ENCODE assay signal across 22 mouse cellular contexts in the genomic region with DNA sequence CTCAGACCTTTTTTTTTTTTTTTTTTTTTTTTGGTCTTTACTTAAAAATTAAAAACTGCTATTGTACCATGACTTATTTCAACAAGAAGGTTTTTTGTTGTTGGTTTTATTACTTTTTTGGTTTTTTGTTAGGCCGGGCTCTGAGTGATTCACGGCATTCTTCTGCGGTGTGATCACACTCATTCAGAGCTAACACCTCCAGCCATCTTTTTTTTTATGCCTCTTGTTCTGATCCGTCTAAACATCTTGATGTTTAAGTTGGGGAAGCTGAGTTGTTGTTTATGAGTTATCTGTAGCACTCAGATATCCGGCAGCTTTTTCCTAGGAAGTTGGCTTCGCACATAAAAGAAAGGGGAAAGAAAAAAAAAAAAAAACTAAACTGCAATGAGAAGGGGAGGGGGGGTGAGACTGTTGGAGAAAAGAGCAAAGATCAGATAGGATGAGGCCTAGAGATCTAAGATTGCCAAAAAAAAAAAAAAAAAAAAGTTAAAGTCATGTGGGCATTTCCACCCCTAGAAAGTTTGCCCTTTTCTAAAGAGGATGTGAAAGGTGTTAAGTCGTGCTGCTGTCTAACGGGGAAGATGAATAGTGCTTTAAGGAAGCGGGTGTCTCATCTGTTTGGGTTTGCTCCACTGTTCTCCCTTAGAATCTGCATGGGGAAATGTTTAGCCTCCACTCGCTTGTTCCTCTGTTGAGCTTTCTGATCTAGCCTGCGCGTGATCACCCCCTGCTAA. TPM values are rescaled to one million over a fixed set of nuclear protein-coding genes. Genes with fewer than 3 reads are reported as not detected.
DNase-seq lines count a peak whose midpoint lies in the region; ATAC-seq and TF ChIP-seq lines count a peak whose summit lies in the region.
"Had no signal": no experiment of that assay in that cellular context is flagged by ENCODE, and none has a peak within 500 bp of the region (broad histone marks: within the 10 kb centered on the region; RNA-seq: fewer than 3 reads in every experiment).

No protein-coding gene starts in this region.

- H3K4me3 ChIP-seq in lung, embryonic 14.5 days (ENCODE audit: low read depth, low read length), result no peak overlapping the region
- no peak overlapping the region for H3K4me3 ChIP-seq in CH12.LX (replicated peaks in 1 of 3; ENCODE audit: low read depth in 2 of 3, low read length in 2 of 3, poor library complexity in 1 of 3)
- H3K4me3 ChIP-seq: embryonic facial prominence, embryonic 10.5 days; forebrain, embryonic 13.5 days; heart, embryonic 13.5 days; liver, embryonic 12.5 days had no signal

- no peak for TF ChIP-seq RAD21 in CH12.LX (IDR thresholded peaks at IDR 0.05; ENCODE audit: low read depth, low read length)

- in situ Hi-C loops in CH12.LX (cut with MboI; ENCODE audit: low pct_ligation_motif_present, low pct_unique_long_range_greater_than_20kb, low sequenced_read_pairs), result no loop called here

- no peaks in the 10 kb centered on the region for H3K79me2 ChIP-seq in CH12.LX (replicated peaks; ENCODE audit: control insufficient read depth, extremely low read depth, insufficient read depth, poor library complexity, severe bottlenecking)

- TF ChIP-seq EP300 in CH12.LX (IDR thresholded peaks at IDR 0.05; ENCODE audit: low read length), result peak; percentile 62

- TF ChIP-seq CTCF in lung, embryonic 14.5 days (IDR thresholded peaks at IDR 0.05; ENCODE audit: low read depth), result no peak
- TF ChIP-seq CTCF in CH12.LX (conservative IDR thresholded peaks at IDR 0.05 in 1 of 2, IDR thresholded peaks at IDR 0.05 in 1 of 2; ENCODE audit: low read depth in 2 of 2, low read length in 2 of 2), result no peak

- no peak overlapping the region for H3K27ac ChIP-seq in lung, embryonic 14.5 days (ENCODE audit: low read depth)
- H3K27ac ChIP-seq in CH12.LX (ENCODE audit: insufficient read depth, low read depth), result no peak overlapping the region
- H3K27ac ChIP-seq: embryonic facial prominence, embryonic 10.5 days; forebrain, embryonic 13.5 days; liver, embryonic 12.5 days; stomach, postnatal 0 days had no signal

- no peaks in the 10 kb centered on the region for H3K9me3 ChIP-seq in lung, embryonic 14.5 days (ENCODE audit: low read depth, low read length)
- H3K9me3 ChIP-seq in CH12.LX (replicated peaks; ENCODE audit: low read length), result no peaks in the 10 kb centered on the region
- H3K9me3 ChIP-seq: embryonic facial prominence, embryonic 10.5 days; forebrain, embryonic 13.5 days; heart, embryonic 13.5 days; liver, embryonic 12.5 days had no signal

- H3K4me2 ChIP-seq in lung, embryonic 14.5 days, result no peak overlapping the region
- H3K4me2 ChIP-seq in CH12.LX (ENCODE audit: insufficient read depth, low read depth, poor library complexity, severe bottlenecking), result no peak overlapping the region
- H3K4me2 ChIP-seq: forebrain, embryonic 13.5 days; heart, embryonic 13.5 days; liver, embryonic 12.5 days; midbrain, embryonic 11.5 days had no signal

- H3K4me1 ChIP-seq in lung, embryonic 14.5 days (ENCODE audit: insufficient read depth), result no peaks in the 10 kb centered on the region
- peaks cover 6 to 41% of the 10 kb centered on the region in 2 experiments; a peak in 3 of 4 replicates for H3K4me1 ChIP-seq in CH12.LX (ENCODE audit: control insufficient read depth in 1 of 2, insufficient read depth in 2 of 2)
- H3K4me1 ChIP-seq: forebrain, embryonic 13.5 days had no signal

- ATAC-seq in lung, embryonic 14.5 days (ENCODE audit: insufficient read depth), result peak; percentile 32; the same call in 1 of the 2 replicates
- ATAC-seq in megakaryocyte, adult 5-6 weeks (ENCODE audit: poor library complexity, severe bottlenecking), result peak; percentile 65
- ATAC-seq: forebrain, embryonic 13.5 days; hindbrain, embryonic 16.5 days; liver, embryonic 12.5 days had no signal

- peak; percentile 54 for DNase-seq in lung, embryonic 14.5 days
- no peak for DNase-seq in lung, postnatal 4 days
- DNase-seq in CD4-positive helper T cell, adult 2 months (ENCODE audit: low read depth, low spot score), result peak; percentile 83
- DNase-seq in CH12.LX (ENCODE audit: extremely low read depth), result peak; percentile 67
- DNase-seq in spleen, postnatal 10 days (ENCODE audit: low spot score in 2 of 2), result no peak
- DNase-seq in gastrocnemius, adult 8-10 months (ENCODE audit: low spot score in 2 of 2), result no peak
- DNase-seq: cerebellum, adult 9-11 months; heart, postnatal 4 days; kidney, adult 9 months; lung, postnatal 10 days; right cerebral cortex, adult 18-20 months; thymus, postnatal 36 days had no signal

- H3K27me3 ChIP-seq in lung, embryonic 14.5 days (ENCODE audit: insufficient read depth, low read length), result peaks cover 12% of the 10 kb centered on the region; the same call in 1 of the 2 replicates
- no peaks in the 10 kb centered on the region for H3K27me3 ChIP-seq in CH12.LX (replicated peaks)

- WGBS in lung, embryonic 14.5 days, result 36% methylated on average over 12 of the region's 12 CpGs

- no peak overlapping the region for H3K9ac ChIP-seq in lung, embryonic 14.5 days
- no peak overlapping the region for H3K9ac ChIP-seq in CH12.LX (ENCODE audit: insufficient read depth, low read depth)
- H3K9ac ChIP-seq: forebrain, embryonic 13.5 days; heart, embryonic 13.5 days; liver, embryonic 12.5 days had no signal

- dilution Hi-C loops in CH12.LX (cut with MboI; ENCODE audit: extremely low pct_ligation_motif_present, extremely low pct_unique_long_range_greater_than_20kb, low sequenced_read_pairs), result no loop called here

- H3K36me3 ChIP-seq in lung, embryonic 14.5 days (ENCODE audit: insufficient read depth), result no peaks in the 10 kb centered on the region
- no peaks in the 10 kb centered on the region for H3K36me3 ChIP-seq in CH12.LX (replicated peaks in 1 of 2; ENCODE audit: control insufficient read depth in 1 of 2, insufficient read depth in 1 of 2, low read length in 1 of 2)
- H3K36me3 ChIP-seq: liver, embryonic 12.5 days had no signal

- TF ChIP-seq POLR2A in CH12.LX (IDR thresholded peaks at IDR 0.05; ENCODE audit: low read depth, low read length), result no peak

TF ChIP-seq in CH12.LX, 34 proteins besides CTCF, POLR2A, EP300 and RAD21:
- TF ChIP-seq MYC (IDR thresholded peaks at IDR 0.05; ENCODE audit: low read depth, low read length) (peak; percentile 48; the same call in 1 of the 2 replicates), IRF4 (IDR thresholded peaks at IDR 0.05; ENCODE audit: low read depth, low read length) (peak; percentile 75), ZNF384 (IDR thresholded peaks at IDR 0.05; ENCODE audit: low read depth, low read length) (peak; percentile 95), ETS1 (conservative IDR thresholded peaks at IDR 0.05; ENCODE audit: low read depth, low read length) (0 out of 2 replicates have a peak, but pooled peaks have one; percentile 18), BHLHE40 (IDR thresholded peaks at IDR 0.05; ENCODE audit: low read depth, low read length) (peak; percentile 63), HCFC1 (IDR thresholded peaks at IDR 0.05; ENCODE audit: low read depth, low read length) (no peak), JUND (conservative IDR thresholded peaks at IDR 0.05; ENCODE audit: low read depth, low read length) (no peak), MAZ (IDR thresholded peaks at IDR 0.05; ENCODE audit: low read depth, low read length) (no peak), ZKSCAN1 (IDR thresholded peaks at IDR 0.05; ENCODE audit: borderline replicate concordance, low read depth, low read length) (no peak), CHD1 (IDR thresholded peaks at IDR 0.05; ENCODE audit: low read depth, low read length) (no peak), ZMIZ1 (IDR thresholded peaks at IDR 0.05; ENCODE audit: low read depth, low read length) (no peak), SIN3A (IDR thresholded peaks at IDR 0.05; ENCODE audit: low read length) (no peak), MAX (IDR thresholded peaks at IDR 0.05; ENCODE audit: low read length) (0 out of 2 replicates have a peak, but pooled peaks have one; percentile 58), MXI1 (IDR thresholded peaks at IDR 0.05; ENCODE audit: low read depth, low read length) (no peak), TCF12 (IDR thresholded peaks at IDR 0.05; ENCODE audit: low read depth, low read length) (no peak)
TF ChIP-seq in CH12.LX: peak in this region for 6.

RNA-seq across cellular contexts. Expression of a gene that starts 13.8 kb away (rescaled TPM):
- not detected in 2 replicates for polyA plus RNA-seq in lung, embryonic 14.5 days (2014; fragmentation: Nextera tagmentation; extraction: Ambion mirVana)
- total RNA-seq in CH12.LX (2012; rRNA removed) (not detected in 2 replicates), CH12.LX (2014; rRNA removed) (not detected in 2 replicates)
- not detected in 2 replicates for polyA plus RNA-seq in CH12.LX (2012; ENCODE audit: insufficient read length, low read depth)
- not detected in 2 replicates for total RNA-seq in megakaryocyte, adult 5-6 weeks (2015)
- total RNA-seq in megakaryocyte, adult 5-6 weeks (2017), result not detected in 2 replicates
- total RNA-seq in gastrocnemius, adult 8-10 months (2022), result not detected
- total RNA-seq: gastrocnemius, postnatal 4 days; heart, postnatal 4 days; left cerebral cortex, adult 8-10 months had no signal
- polyA plus RNA-seq: forebrain, embryonic 13.5 days; liver, embryonic 12.5 days; stomach, postnatal 0 days had no signal

RNA-seq across cellular contexts. Expression of a gene that starts 22.1 kb away (rescaled TPM):
- polyA plus RNA-seq in lung, embryonic 14.5 days (2014; fragmentation: Nextera tagmentation; extraction: Ambion mirVana), result not detected in 2 replicates
- 0.17 and 0.38 TPM in 2 replicates for total RNA-seq in CH12.LX (2012; rRNA removed)
- total RNA-seq in CH12.LX (2014; rRNA removed), result not detected in 2 replicates
- not detected in 2 replicates for polyA plus RNA-seq in CH12.LX (2012; ENCODE audit: insufficient read length, low read depth)
- total RNA-seq in megakaryocyte, adult 5-6 weeks (2015), result not detected in 2 replicates
- not detected in 2 replicates for total RNA-seq in megakaryocyte, adult 5-6 weeks (2017)
- total RNA-seq in gastrocnemius, adult 8-10 months (2022), result not detected
- total RNA-seq: gastrocnemius, postnatal 4 days; heart, postnatal 4 days; left cerebral cortex, adult 8-10 months had no signal
- polyA plus RNA-seq: embryonic facial prominence, embryonic 10.5 days; forebrain, embryonic 13.5 days; heart, embryonic 13.5 days; liver, embryonic 12.5 days; stomach, postnatal 0 days had no signal

RNA-seq across cellular contexts. Expression of a gene that starts 22.6 kb away (rescaled TPM):
- polyA plus RNA-seq in lung, embryonic 14.5 days (2014; fragmentation: Nextera tagmentation; extraction: Ambion mirVana), result 2.9 and 3.4 TPM in 2 replicates
- 0.08 and 0.34 TPM in 2 replicates for total RNA-seq in CH12.LX (2012; rRNA removed)
- total RNA-seq in CH12.LX (2014; rRNA removed), result 0.11 and 0.20 TPM in 2 replicates
- 0.50 and 0.63 TPM in 2 replicates for polyA plus RNA-seq in CH12.LX (2012; ENCODE audit: insufficient read length, low read depth)
- 0.45 and 0.98 TPM in 2 replicates for total RNA-seq in megakaryocyte, adult 5-6 weeks (2015)
- total RNA-seq in megakaryocyte, adult 5-6 weeks (2017), result 0.49 and 1.2 TPM in 2 replicates
- total RNA-seq in gastrocnemius, adult 8-10 months (2022), result 1 to 10 TPM in 1 of 4 experiments, under 1 TPM in 2, not detected in 1; 0.24 to 1.1 (median 0.40) TPM

Comparison
In these comparisons a context has a peak if more than half of its experiments do, and no peak if none do; other contexts are left out.
1. DNase-seq: peak in lung, embryonic 14.5 days (single experiment), CD4-positive helper T cell, adult 2 months (single experiment) and CH12.LX (single experiment); none in lung, postnatal 4 days (0 of 2), spleen, postnatal 10 days (0 of 2) and gastrocnemius, adult 8-10 months (0 of 2).